Mouse (Mus musculus) lung, adult 2 months (tissue): ENCODE measurements at regions not wholly inside any gene's neighbourhood (a gene's known extent, or its start where the extent isn't known, plus 50 kb on each side); places are given as distances from the start of the nearest gene placed in this dataset.

Source experiments
- CTCF ChIP-seq: fragments of 200-500 bp; IDR thresholded peaks from 2 replicates; pipeline ENCODE4 v1.5.1; 2011; ENCODE audit warnings: mild to moderate bottlenecking, low read length, control low read depth; ENCODE audit not compliant: insufficient read depth
- POLR2A ChIP-seq: fragments of 200-500 bp; IDR thresholded peaks from 2 replicates; pipeline ENCODE4 v1.6.1; 2011; ENCODE audit warnings: low read depth, mild to moderate bottlenecking, control low read depth, low read length, borderline replicate concordance; ENCODE audit errors: extremely low read depth

- no peak for TF ChIP-seq CTCF
- no peak for TF ChIP-seq POLR2A
Measured at GRCm38 (mm10) chr13:81978003-81978402, 195.1 kb downstream of the Cetn3 start.
